Mouse (Mus musculus) ES-E14 (cell line): ENCODE data around the gene Gbgt1. TPM values are rescaled to one million over a fixed set of nuclear protein-coding genes. Genes with fewer than 3 reads are reported as not detected.

Experiments used
- DNase-seq: peaks from one replicate; pipeline ENCODE4 v3.0.0-alpha.2; 2013; ENCODE audit warnings: low read depth, low spot score
- H3K27ac ChIP-seq: 2 replicates; pipeline ENCODE4 v1.5.1; 2012; ENCODE audit warnings: low read depth, mild to moderate bottlenecking, low read length, moderate library complexity, mixed read lengths; ENCODE audit not compliant: poor library complexity, insufficient read depth, severe bottlenecking
- H3K36me3 ChIP-seq: 2 replicates; pipeline ENCODE4 v1.6.1; 2012; ENCODE audit warnings: mild to moderate bottlenecking, low read length, moderate library complexity, mixed read lengths; ENCODE audit not compliant: control insufficient read depth, poor library complexity, insufficient read depth, severe bottlenecking
- H3K4me1 ChIP-seq, 2 experiments: fragments of 150-350 bp in 1 of 2; sonication (generic) in 1 of 2; 2 replicates each; pipeline ENCODE4 v1.6.1; 2012; ENCODE audit warnings: low read length in 2 of 2, mild to moderate bottlenecking in 1 of 2, mixed read lengths in 1 of 2; ENCODE audit not compliant: control insufficient read depth in 2 of 2, insufficient read depth in 2 of 2, poor library complexity in 1 of 2
- H3K4me3 ChIP-seq, 2 experiments: fragments of 150-350 bp in 1 of 2; sonication (generic) in 1 of 2; 2 replicates each; pipeline ENCODE4 v1.5.1; 2012; ENCODE audit warnings: low read length in 2 of 2, low read depth in 1 of 2, mild to moderate bottlenecking in 1 of 2, mixed read lengths in 1 of 2; ENCODE audit not compliant: insufficient read depth in 1 of 2, poor library complexity in 1 of 2, severe bottlenecking in 1 of 2
- H3K9ac ChIP-seq: 2 replicates; pipeline ENCODE4 v1.6.1; 2012; ENCODE audit warnings: low read depth, mild to moderate bottlenecking, low read length, mixed read lengths; ENCODE audit not compliant: poor library complexity, insufficient read depth, severe bottlenecking
- H3K9me3 ChIP-seq: fragments of 150-350 bp; sonication (generic); 2 replicates; pipeline ENCODE4 v1.6.1; 2012; ENCODE audit warnings: low read depth, mild to moderate bottlenecking, low read length; ENCODE audit not compliant: control insufficient read depth, insufficient read depth
- HCFC1 ChIP-seq: IDR thresholded peaks from 2 replicates; pipeline ENCODE4 v1.6.1; 2012; ENCODE audit warnings: low read length, inconsistent platforms, borderline replicate concordance; ENCODE audit not compliant: insufficient read depth
- MAFK ChIP-seq: IDR thresholded peaks from 2 replicates; pipeline ENCODE4 v1.6.1; 2014; ENCODE audit warnings: mild to moderate bottlenecking, low read depth, low read length, inconsistent platforms; ENCODE audit not compliant: insufficient read depth
- ZNF384 ChIP-seq: IDR thresholded peaks from 2 replicates; pipeline ENCODE4 v1.6.1; 2012; ENCODE audit warnings: low read depth, low read length, inconsistent platforms
- in situ Hi-C, 2 experiments: fragments of 600-800 bp; cut with MboI; formaldehyde crosslinking; loops; one replicate each; pipeline ENCODE4 v1.15.1; 2025; ENCODE audit warnings: low sequenced_read_pairs in 2 of 2, inconsistent platforms in 1 of 2; ENCODE audit not compliant: unreplicated experiment in 2 of 2
- total RNA-seq: library from RNA; depleted of rRNA; stranded (reverse); fragments of 300-350 nt; gene quantifications from 2 replicates; pipeline ENCODE4 v1.2.3, GENCODE M21; 2012; rRNA removed

Gbgt1 gene
- total RNA-seq, 1 experiment, result 1.4 TPM

- no peak overlapping the region for H3K27ac ChIP-seq
- in situ Hi-C loops, result no loop called here
- H3K4me1 ChIP-seq, result 0 out of 4 replicates have a peak, but pooled peaks cover 0 to 2% of the 10 kb centered on the region in 2 experiments
- no peak overlapping the region for H3K4me3 ChIP-seq
- H3K9me3 ChIP-seq, result no peaks in the 10 kb centered on the region
- no peak overlapping the region for H3K9ac ChIP-seq
- peaks cover 41% of the 10 kb centered on the region for H3K36me3 ChIP-seq
- no peak for DNase-seq
- TF ChIP-seq HCFC1, result no peak
- TF ChIP-seq MAFK, result no peak
- no peak for TF ChIP-seq ZNF384
Observed at GRCm38 (mm10) chr2:28552301-28552700, 55.6 kb downstream of the Gbgt1 start.

Other genes starting within 250 kb of the Gbgt1 start
- gene Ppp1r26, start 50.1 kb upstream of the Gbgt1 start, total RNA-seq, result 2.4 and 2.5 TPM in 2 replicates
- 12.9 and 14.2 TPM in 2 replicates for gene 1700007K13Rik, start 30.6 kb upstream of the Gbgt1 start, total RNA-seq
- 24.9 and 29.9 TPM in 2 replicates for gene Mrps2, start 28.8 kb upstream of the Gbgt1 start, total RNA-seq
- 0.80 and 5.1 TPM in 2 replicates for gene Gm10134, start 9.2 kb downstream of the Gbgt1 start, total RNA-seq
- gene Ralgds, start 16.2 kb downstream of the Gbgt1 start, total RNA-seq, result 18.2 and 24.8 TPM in 2 replicates
- gene Cel, start 66.5 kb downstream of the Gbgt1 start, total RNA-seq, result not detected in 2 replicates
- 20.0 and 22.6 TPM in 2 replicates for gene Gtf3c5, start 86.9 kb downstream of the Gbgt1 start, total RNA-seq
- gene Gfi1b, start 125.1 kb downstream of the Gbgt1 start, total RNA-seq, result not detected in 2 replicates
- 14.9 and 18.3 TPM in 2 replicates for gene Tsc1, start 144.3 kb downstream of the Gbgt1 start, total RNA-seq
- not detected in 2 replicates for gene Spaca9, start 202.8 kb downstream of the Gbgt1 start, total RNA-seq
- gene Ak8, start 203.3 kb downstream of the Gbgt1 start, total RNA-seq, result 0.26 and 0.49 TPM in 2 replicates